Mouse (Mus musculus) brain, embryonic 14.5 days (tissue): ENCODE measurements around the gene Kxd1. TPM values are rescaled to one million over a fixed set of nuclear protein-coding genes. Genes with fewer than 3 reads are reported as not detected.
A peak's percentile ranks its signal among the peaks of the same experiment; 100 is the strongest.

Source experiments
- DNase-seq: peaks from one replicate; pipeline ENCODE4 v3.0.0-alpha.2; 2011; ENCODE audit warnings: low read depth
- CTCF ChIP-seq: fragments of 200-500 bp; IDR thresholded peaks from 2 replicates; pipeline ENCODE4 v1.5.1; 2012; ENCODE audit warnings: inconsistent platforms, mild to moderate bottlenecking, moderate library complexity, borderline replicate concordance; ENCODE audit not compliant: insufficient read depth, insufficient read length; ENCODE audit errors: extremely low read depth
- POLR2A ChIP-seq: fragments of 200-500 bp; IDR thresholded peaks from 2 replicates; pipeline ENCODE4 v1.6.1; 2012; ENCODE audit warnings: mild to moderate bottlenecking, inconsistent platforms, borderline replicate concordance; ENCODE audit not compliant: poor library complexity, insufficient read depth, insufficient read length, severe bottlenecking; ENCODE audit errors: extremely low read depth
- polyA plus RNA-seq: library from polyadenylated mRNA; depleted of rRNA; stranded (reverse); fragments of >200 nt; gene quantifications from 2 replicates; pipeline ENCODE4 v1.2.3, GENCODE M21; 2012; rRNA removed

The Kxd1 gene
- 44.5 and 52.0 TPM in 2 replicates for polyA plus RNA-seq

- TF ChIP-seq CTCF (peak; percentile 21; the same call in 1 of the 2 replicates), POLR2A (peak; percentile 46; the same call in 1 of the 2 replicates)
- peak; percentile 99 for DNase-seq
These were observed at the start of gene Kxd1, which contains the start of gene Fkbp8 for GRCm38 (mm10) chr8:70527512-70528181. Kxd1 (minus strand) TSS chr8:70527956. Fkbp8 (plus strand) TSS chr8:70527724.

GRCm38 (mm10) chr8:70577207-70577606 lies 49.5 kb upstream of the Kxd1 start:
- TF ChIP-seq POLR2A (no peak), CTCF (no peak)
- no peak for DNase-seq

- TF ChIP-seq POLR2A (no peak), CTCF (no peak)
- no peak for DNase-seq
These were observed 47.2 kb upstream of the Kxd1 start for GRCm38 (mm10) chr8:70574915-70575314.

- TF ChIP-seq POLR2A (no peak), CTCF (no peak)
- no peak for DNase-seq
These were observed 46.5 kb upstream of the Kxd1 start for GRCm38 (mm10) chr8:70574302-70574701.

- TF ChIP-seq POLR2A (no peak), CTCF (no peak)
- DNase-seq = no peak
These were observed 43.2 kb upstream of the Kxd1 start for GRCm38 (mm10) chr8:70570990-70571389.

GRCm38 (mm10) chr8:70570360-70570759 lies 42.6 kb upstream of the Kxd1 start:
- DNase-seq = no peak
- TF ChIP-seq POLR2A (no peak), CTCF (no peak)

GRCm38 (mm10) chr8:70565561-70565960 lies 37.8 kb upstream of the Kxd1 start:
- DNase-seq = peak; percentile 31
- TF ChIP-seq POLR2A (no peak), CTCF (no peak)

GRCm38 (mm10) chr8:70564696-70565235 lies 37.0 kb upstream of the Kxd1 start:
- TF ChIP-seq POLR2A (no peak), CTCF (no peak)
- DNase-seq = no peak

GRCm38 (mm10) chr8:70563763-70564387 lies 36.1 kb upstream of the Kxd1 start:
- TF ChIP-seq CTCF (no peak), POLR2A (no peak)
- DNase-seq = no peak

- DNase-seq = no peak
- no peak for TF ChIP-seq POLR2A
- no peak for TF ChIP-seq CTCF
These were observed 35.0 kb upstream of the Kxd1 start for GRCm38 (mm10) chr8:70562802-70563201.

- TF ChIP-seq CTCF (no peak), POLR2A (no peak)
- no peak for DNase-seq
These were observed 34.2 kb upstream of the Kxd1 start for GRCm38 (mm10) chr8:70561809-70562535.

- no peak for TF ChIP-seq CTCF
- DNase-seq = no peak
These were observed 33.6 kb upstream of the Kxd1 start for GRCm38 (mm10) chr8:70561357-70561756.

- TF ChIP-seq CTCF (no peak), POLR2A (no peak)
- DNase-seq = no peak
These were observed 32.8 kb upstream of the Kxd1 start for GRCm38 (mm10) chr8:70560564-70560963.
